Mouse (Mus musculus): ENCODE measurements at regions not wholly inside any gene's neighbourhood (a gene's known extent, or its start where the extent isn't known, plus 50 kb on each side); places are given as distances from the start of the nearest gene placed in this dataset.
A peak's percentile ranks its signal among the peaks of the same experiment; 100 is the strongest.

GRCm38 (mm10) chr3:35225774-35226365 is 528.0 kb upstream of the Atp11b start:
- TF ChIP-seq GATA1 (IDR thresholded peaks at IDR 0.05; ENCODE audit: borderline replicate concordance, low read length): no peak
- no peak for TF ChIP-seq FLI1 (IDR thresholded peaks at IDR 0.05; ENCODE audit: low read length)
- Histone ChIP-seq H3K4me1 (no peaks in the 10 kb centered on the region), H3K4me3 (replicated peaks) (no peak overlapping the region), H3K9me3 (peaks cover 20% of the 10 kb centered on the region), H3K36me3 (replicated peaks; ENCODE audit: low read length) (no peaks in the 10 kb centered on the region), H3K27me3 (replicated peaks) (no peaks in the 10 kb centered on the region)

GRCm38 (mm10) chr3:35231158-35231928 is 522.6 kb upstream of the Atp11b start:
- no peak for TF ChIP-seq FLI1 (IDR thresholded peaks at IDR 0.05; ENCODE audit: low read length)
- Histone ChIP-seq H3K9me3 (peaks cover 8% of the 10 kb centered on the region; the same call in 1 of the 2 replicates), H3K4me1 (no peaks in the 10 kb centered on the region), H3K27me3 (replicated peaks) (no peaks in the 10 kb centered on the region), H3K4me3 (replicated peaks) (no peak overlapping the region), H3K36me3 (replicated peaks; ENCODE audit: low read length) (no peaks in the 10 kb centered on the region)

- no peaks in the 10 kb centered on the region for H3K4me1 ChIP-seq
- no peaks in the 10 kb centered on the region for H3K36me3 ChIP-seq (replicated peaks; ENCODE audit: low read length)
- TF ChIP-seq FLI1 (IDR thresholded peaks at IDR 0.05; ENCODE audit: low read length): no peak
- TF ChIP-seq GATA1 (IDR thresholded peaks at IDR 0.05; ENCODE audit: borderline replicate concordance, low read length): no peak
- H3K27me3 ChIP-seq (replicated peaks): no peaks in the 10 kb centered on the region
- H3K4me3 ChIP-seq (replicated peaks): no peak overlapping the region
- H3K9me3 ChIP-seq: peaks cover 13% of the 10 kb centered on the region; the same call in 1 of the 2 replicates
Measured at GRCm38 (mm10) chr3:35232487-35232886, 521.4 kb upstream of the Atp11b start.

GRCm38 (mm10) chr3:35235066-35235465 is 518.8 kb upstream of the Atp11b start:
- TF ChIP-seq GATA1 (IDR thresholded peaks at IDR 0.05; ENCODE audit: borderline replicate concordance, low read length) (no peak), FLI1 (IDR thresholded peaks at IDR 0.05; ENCODE audit: low read length) (no peak)
- Histone ChIP-seq H3K4me3 (replicated peaks) (no peak overlapping the region), H3K36me3 (replicated peaks; ENCODE audit: low read length) (no peaks in the 10 kb centered on the region), H3K27me3 (replicated peaks) (no peaks in the 10 kb centered on the region), H3K4me1 (no peaks in the 10 kb centered on the region), H3K9me3 (peaks cover 11% of the 10 kb centered on the region; the same call in 1 of the 2 replicates)

- no peak for TF ChIP-seq GATA1 (IDR thresholded peaks at IDR 0.05; ENCODE audit: borderline replicate concordance, low read length)
- TF ChIP-seq FLI1 (IDR thresholded peaks at IDR 0.05; ENCODE audit: low read length): no peak
Measured at GRCm38 (mm10) chr3:35235772-35236171, 518.1 kb upstream of the Atp11b start.

GRCm38 (mm10) chr3:35237342-35237741 is 516.6 kb upstream of the Atp11b start:
- TF ChIP-seq GATA1 (IDR thresholded peaks at IDR 0.05; ENCODE audit: borderline replicate concordance, low read length) (no peak), FLI1 (IDR thresholded peaks at IDR 0.05; ENCODE audit: low read length) (no peak)
- Histone ChIP-seq H3K4me1 (no peaks in the 10 kb centered on the region), H3K36me3 (replicated peaks; ENCODE audit: low read length) (no peaks in the 10 kb centered on the region), H3K27me3 (replicated peaks) (no peaks in the 10 kb centered on the region), H3K4me3 (replicated peaks) (no peak overlapping the region), H3K9me3 (peaks cover 28% of the 10 kb centered on the region)

More at GRCm38 (mm10) chr3:35235772-35236171, 518.1 kb upstream of the Atp11b start:
- Histone ChIP-seq H3K9me3 (peaks cover 14% of the 10 kb centered on the region; the same call in 1 of the 2 replicates), H3K4me1 (no peaks in the 10 kb centered on the region), H3K27me3 (replicated peaks) (no peaks in the 10 kb centered on the region), H3K4me3 (replicated peaks) (no peak overlapping the region), H3K36me3 (replicated peaks; ENCODE audit: low read length) (no peaks in the 10 kb centered on the region)

GRCm38 (mm10) chr3:35242349-35242748 is 511.6 kb upstream of the Atp11b start:
- Histone ChIP-seq H3K27me3 (replicated peaks) (no peaks in the 10 kb centered on the region), H3K4me1 (no peaks in the 10 kb centered on the region), H3K9me3 (peaks cover 43% of the 10 kb centered on the region), H3K4me3 (replicated peaks) (no peak overlapping the region), H3K36me3 (replicated peaks; ENCODE audit: low read length) (no peaks in the 10 kb centered on the region)
- no peak for TF ChIP-seq GATA1 (IDR thresholded peaks at IDR 0.05; ENCODE audit: borderline replicate concordance, low read length)
- TF ChIP-seq FLI1 (IDR thresholded peaks at IDR 0.05; ENCODE audit: low read length): no peak

- H3K9me3 ChIP-seq: peaks cover 42% of the 10 kb centered on the region
- H3K27me3 ChIP-seq (replicated peaks): no peaks in the 10 kb centered on the region
- H3K36me3 ChIP-seq (replicated peaks; ENCODE audit: low read length): no peaks in the 10 kb centered on the region
- TF ChIP-seq FLI1 (IDR thresholded peaks at IDR 0.05; ENCODE audit: low read length) (no peak), GATA1 (IDR thresholded peaks at IDR 0.05; ENCODE audit: borderline replicate concordance, low read length) (no peak)
- H3K4me3 ChIP-seq (replicated peaks): peak overlapping the region; percentile 19
- H3K4me1 ChIP-seq: no peaks in the 10 kb centered on the region
Measured at GRCm38 (mm10) chr3:35242871-35243529, 510.9 kb upstream of the Atp11b start.

- Histone ChIP-seq H3K36me3 (replicated peaks; ENCODE audit: low read length) (no peaks in the 10 kb centered on the region), H3K9me3 (peaks cover 44% of the 10 kb centered on the region), H3K27me3 (replicated peaks) (no peaks in the 10 kb centered on the region), H3K4me3 (replicated peaks) (no peak overlapping the region), H3K4me1 (no peaks in the 10 kb centered on the region)
- no peak for TF ChIP-seq FLI1 (IDR thresholded peaks at IDR 0.05; ENCODE audit: low read length)
- TF ChIP-seq GATA1 (IDR thresholded peaks at IDR 0.05; ENCODE audit: borderline replicate concordance, low read length): no peak
Measured at GRCm38 (mm10) chr3:35245003-35245402, 508.9 kb upstream of the Atp11b start.

All from megakaryocyte, embryonic 14.5 days (primary cell).